Mouse (Mus musculus) frontal cortex, adult (tissue): ENCODE measurements around the gene Fbxo48.

ENCODE experiments used
- ATAC-seq: cut with Nextera tagmentation; 2 replicates; pipeline ENCODE4 v1.9.2; 2017; ENCODE audit warnings: mild to moderate bottlenecking, moderate library complexity, mixed read lengths; ENCODE audit not compliant: low TSS enrichment

Gene Fbxo48

GRCm38 (mm10) chr11:16950976-16951760 is at the start of gene Fbxo48:
Gene Fbxo48, plus strand, starts transcription at chr11:16951375.
- peak; percentile 100 for ATAC-seq

- peak; percentile 98 for ATAC-seq
Measured at GRCm38 (mm10) chr11:16904302-16905011, 46.7 kb upstream of the Fbxo48 start.

GRCm38 (mm10) chr11:16905012-16905332 is 46.2 kb upstream of the Fbxo48 start:
- ATAC-seq, result no peak

GRCm38 (mm10) chr11:16906530-16906929 is 44.6 kb upstream of the Fbxo48 start:
- ATAC-seq, result no peak

- ATAC-seq, result no peak
Measured at GRCm38 (mm10) chr11:16907517-16908129, 43.6 kb upstream of the Fbxo48 start.

GRCm38 (mm10) chr11:16914756-16915155 is 36.4 kb upstream of the Fbxo48 start:
- ATAC-seq, result no peak

- no peak for ATAC-seq
Measured at GRCm38 (mm10) chr11:16915850-16916249, 35.3 kb upstream of the Fbxo48 start.

GRCm38 (mm10) chr11:16917512-16917911 is 33.7 kb upstream of the Fbxo48 start:
- ATAC-seq, result no peak

GRCm38 (mm10) chr11:16932159-16932558 is 19.0 kb upstream of the Fbxo48 start:
- no peak for ATAC-seq

- ATAC-seq, result peak; percentile 67
Measured at GRCm38 (mm10) chr11:16935577-16936236, 15.5 kb upstream of the Fbxo48 start.

- ATAC-seq, result peak; percentile 64
Measured at GRCm38 (mm10) chr11:16941103-16941793, 9.9 kb upstream of the Fbxo48 start.

GRCm38 (mm10) chr11:16941973-16942452 is 9.2 kb upstream of the Fbxo48 start:
- no peak for ATAC-seq

- ATAC-seq, result no peak
Measured at GRCm38 (mm10) chr11:16943016-16943415, 8.2 kb upstream of the Fbxo48 start.

GRCm38 (mm10) chr11:16948756-16949155 is 2.4 kb upstream of the Fbxo48 start:
- peak; percentile 14; the same call in 1 of the 2 replicates for ATAC-seq

GRCm38 (mm10) chr11:16950226-16950975 is 774 bp upstream of the Fbxo48 start:
- ATAC-seq, result no peak

GRCm38 (mm10) chr11:16951761-16952010 is 511 bp downstream of the Fbxo48 start:
- ATAC-seq, result no peak

GRCm38 (mm10) chr11:16956115-16956862 is 5.1 kb downstream of the Fbxo48 start:
- ATAC-seq, result no peak

- ATAC-seq, result no peak
Measured at GRCm38 (mm10) chr11:16957030-16957429, 5.9 kb downstream of the Fbxo48 start.

- ATAC-seq, result no peak
Measured at GRCm38 (mm10) chr11:16958520-16958919, 7.3 kb downstream of the Fbxo48 start.

GRCm38 (mm10) chr11:16967806-16968205 is 16.6 kb downstream of the Fbxo48 start:
- ATAC-seq, result peak; percentile 100
